Mouse (Mus musculus) myocyte (in vitro differentiated cells): ENCODE measurements around the gene P4htm. TPM values are rescaled to one million over a fixed set of nuclear protein-coding genes. Genes with fewer than 3 reads are reported as not detected.
"Not testable (repeated sequence)": the region's sequence is repeated elsewhere in the genome, so short reads cannot be mapped to it uniquely, and the experiment has no call there.

Experiments
- H3K27me3 ChIP-seq: one replicate; pipeline ENCODE4 v1.6.1; 2011; ENCODE audit not compliant: control insufficient read depth, insufficient read depth, insufficient read length
- H3K36me3 ChIP-seq: one replicate; pipeline ENCODE4 v1.6.1; 2011; ENCODE audit not compliant: control insufficient read depth, insufficient read depth
- H3K4me2 ChIP-seq: one replicate; pipeline ENCODE4 v1.6.1; 2011; ENCODE audit warnings: low read depth, control low read depth
- H3K4me3 ChIP-seq: one replicate; pipeline ENCODE4 v1.5.1; 2011; ENCODE audit warnings: mild to moderate bottlenecking, control low read depth, moderate library complexity
- H3K79me2 ChIP-seq: one replicate; pipeline ENCODE4 v1.6.1; 2011; ENCODE audit not compliant: control insufficient read depth, insufficient read depth
- H3ac ChIP-seq: one replicate; pipeline ENCODE4 v1.6.1; 2011; ENCODE audit not compliant: control insufficient read depth, insufficient read length
- CEBPB ChIP-seq: IDR thresholded peaks from 2 replicates; pipeline ENCODE4 v1.6.1; 2011; ENCODE audit warnings: mild to moderate bottlenecking, moderate library complexity; ENCODE audit not compliant: poor library complexity, insufficient read depth, severe bottlenecking
- E2F4 ChIP-seq: IDR thresholded peaks from one replicate; pipeline ENCODE4 v1.6.1; 2011; ENCODE audit warnings: mild to moderate bottlenecking, control low read depth, moderate library complexity; ENCODE audit not compliant: insufficient read depth
- MAX ChIP-seq: IDR thresholded peaks from one replicate; pipeline ENCODE4 v1.6.1; 2011; ENCODE audit warnings: low read depth, mild to moderate bottlenecking, control low read depth
- MYOD1 ChIP-seq, 3 experiments: IDR thresholded peaks; one replicate each; pipeline ENCODE4 v1.6.1; 2011; ENCODE audit warnings: control low read depth in 2 of 3, low read depth in 2 of 3, mild to moderate bottlenecking in 2 of 3, moderate library complexity in 1 of 3; ENCODE audit not compliant: insufficient read length in 2 of 3, control insufficient read depth in 1 of 3
- MYOG ChIP-seq, 3 experiments: IDR thresholded peaks; one replicate each; pipeline ENCODE4 v1.6.1; 2011; ENCODE audit warnings: control low read depth in 2 of 3, low read depth in 2 of 3, mild to moderate bottlenecking in 2 of 3; ENCODE audit not compliant: insufficient read length in 2 of 3, control insufficient read depth in 1 of 3, insufficient read depth in 1 of 3
- POLR2A ChIP-seq: IDR thresholded peaks from one replicate; pipeline ENCODE4 v1.6.1; 2011; ENCODE audit warnings: low read depth, mild to moderate bottlenecking, control low read depth, moderate library complexity; ENCODE audit not compliant: insufficient read length
- POLR2AphosphoS2 ChIP-seq: IDR thresholded peaks from one replicate; pipeline ENCODE4 v1.6.1; 2011; ENCODE audit warnings: low read depth, control low read depth; ENCODE audit not compliant: insufficient read length
- REST ChIP-seq: IDR thresholded peaks from one replicate; pipeline ENCODE4 v1.6.1; 2011; ENCODE audit warnings: mild to moderate bottlenecking, control low read depth, moderate library complexity; ENCODE audit not compliant: insufficient read depth, insufficient read length
- SRF ChIP-seq: IDR thresholded peaks from one replicate; pipeline ENCODE4 v1.6.1; 2011; ENCODE audit warnings: low read depth; ENCODE audit not compliant: control insufficient read depth, insufficient read length
- TCF12 ChIP-seq: IDR thresholded peaks from one replicate; pipeline ENCODE4 v1.6.1; 2011; ENCODE audit warnings: mild to moderate bottlenecking, control low read depth; ENCODE audit not compliant: poor library complexity, insufficient read depth, severe bottlenecking
- TCF3 ChIP-seq: IDR thresholded peaks from one replicate; pipeline ENCODE4 v1.6.1; 2011; ENCODE audit warnings: low read depth, control low read depth; ENCODE audit not compliant: insufficient read length
- USF1 ChIP-seq: IDR thresholded peaks from one replicate; pipeline ENCODE4 v1.6.1; 2011; ENCODE audit warnings: low read depth, mild to moderate bottlenecking, control low read depth, moderate library complexity
- polyA plus RNA-seq: library from polyadenylated mRNA; unstranded; fragments of >200 nt; fragmentation: generic; extraction: Trizol; gene quantifications from one replicate; pipeline ENCODE4 v1.2.1, GENCODE M21; 2012; ENCODE audit warnings: missing spikeins

Gene P4htm
- polyA plus RNA-seq, 1 experiment: 0.94 TPM

- Histone ChIP-seq H3K79me2 (no peaks in the 10 kb centered on the region), H3K27me3 (no peaks in the 10 kb centered on the region), H3K36me3 (peaks cover 83% of the 10 kb centered on the region), H3K4me3 (no peak overlapping the region), H3K4me2 (no peak overlapping the region), H3ac (no peak overlapping the region)
- TF ChIP-seq MYOD1 (IDR thresholded peaks at IDR 0.05; ENCODE audit: control insufficient read depth in 1 of 3, insufficient read length in 2 of 3, low read depth in 2 of 3) (no peak), POLR2A (no peak)
Measured at GRCm38 (mm10) chr9:108611488-108611887, 14.0 kb upstream of the P4htm start.

- H3K4me3 ChIP-seq: no peak overlapping the region
- TF ChIP-seq MYOD1 (IDR thresholded peaks at IDR 0.05; ENCODE audit: control insufficient read depth in 1 of 3, insufficient read length in 2 of 3, low read depth in 2 of 3) (no peak), SRF (no peak), MAX (no peak), CEBPB (no peak), USF1 (no peak), REST (no peak), MYOG (IDR thresholded peaks at IDR 0.05; ENCODE audit: control insufficient read depth in 1 of 3, insufficient read depth in 1 of 3, insufficient read length in 2 of 3, low read depth in 2 of 3) (no peak), POLR2AphosphoS2 (no peak), E2F4 (no peak), TCF12 (no peak), POLR2A (no peak), TCF3 (no peak)
- no peaks in the 10 kb centered on the region for H3K27me3 ChIP-seq
- H3K79me2 ChIP-seq: no peaks in the 10 kb centered on the region
- no peak overlapping the region for H3K4me2 ChIP-seq
- no peak overlapping the region for H3ac ChIP-seq
- peaks cover 84% of the 10 kb centered on the region for H3K36me3 ChIP-seq
Measured at GRCm38 (mm10) chr9:108608889-108609288, 11.4 kb upstream of the P4htm start.

- not testable (repeated sequence) for H3K79me2 ChIP-seq, H3K4me3 ChIP-seq, H3K4me2 ChIP-seq, H3ac ChIP-seq, H3K27me3 ChIP-seq
- H3K36me3 ChIP-seq: peaks cover 83% of the 10 kb centered on the region
Measured at GRCm38 (mm10) chr9:108607929-108608328, 10.5 kb upstream of the P4htm start.

GRCm38 (mm10) chr9:108601986-108602385 lies 4.5 kb upstream of the P4htm start:
- no peak for TF ChIP-seq REST
- TF ChIP-seq POLR2A: no peak
- no peak for TF ChIP-seq POLR2AphosphoS2
- TF ChIP-seq MAX: no peak
- no peak for TF ChIP-seq MYOD1 (IDR thresholded peaks at IDR 0.05; ENCODE audit: control insufficient read depth in 1 of 3, insufficient read length in 2 of 3, low read depth in 2 of 3)
- no peak for TF ChIP-seq TCF3
- no peak for TF ChIP-seq MYOG (IDR thresholded peaks at IDR 0.05; ENCODE audit: control insufficient read depth in 1 of 3, insufficient read depth in 1 of 3, insufficient read length in 2 of 3, low read depth in 2 of 3)
- TF ChIP-seq CEBPB: no peak
- TF ChIP-seq SRF: no peak
- no peak for TF ChIP-seq USF1
- no peak for TF ChIP-seq TCF12
- no peak for TF ChIP-seq E2F4
- Histone ChIP-seq H3ac (no peak overlapping the region), H3K4me3 (no peak overlapping the region), H3K79me2 (no peaks in the 10 kb centered on the region), H3K36me3 (peaks cover 40% of the 10 kb centered on the region), H3K4me2 (no peak overlapping the region), H3K27me3 (no peaks in the 10 kb centered on the region)

GRCm38 (mm10) chr9:108600011-108600410 lies 2.5 kb upstream of the P4htm start:
- H3ac ChIP-seq: no peak overlapping the region
- TF ChIP-seq TCF3 (no peak), POLR2A (no peak), MYOD1 (IDR thresholded peaks at IDR 0.05; ENCODE audit: control insufficient read depth in 1 of 3, insufficient read length in 2 of 3, low read depth in 2 of 3) (no peak), POLR2AphosphoS2 (no peak), MYOG (IDR thresholded peaks at IDR 0.05; ENCODE audit: control insufficient read depth in 1 of 3, insufficient read depth in 1 of 3, insufficient read length in 2 of 3, low read depth in 2 of 3) (no peak), MAX (no peak)
- no peak overlapping the region for H3K4me3 ChIP-seq
- H3K4me2 ChIP-seq: no peak overlapping the region
- no peaks in the 10 kb centered on the region for H3K27me3 ChIP-seq
- H3K36me3 ChIP-seq: peaks cover 24% of the 10 kb centered on the region
- H3K79me2 ChIP-seq: no peaks in the 10 kb centered on the region

- Histone ChIP-seq H3K4me2 (no peak overlapping the region), H3ac (no peak overlapping the region), H3K79me2 (no peaks in the 10 kb centered on the region), H3K27me3 (no peaks in the 10 kb centered on the region), H3K4me3 (no peak overlapping the region), H3K36me3 (peaks cover 18% of the 10 kb centered on the region)
- TF ChIP-seq POLR2AphosphoS2: no peak
- TF ChIP-seq MYOG (IDR thresholded peaks at IDR 0.05; ENCODE audit: control insufficient read depth in 1 of 3, insufficient read depth in 1 of 3, insufficient read length in 2 of 3, low read depth in 2 of 3): no peak
- TF ChIP-seq MYOD1 (IDR thresholded peaks at IDR 0.05; ENCODE audit: control insufficient read depth in 1 of 3, insufficient read length in 2 of 3, low read depth in 2 of 3): no peak
- TF ChIP-seq REST: no peak
- TF ChIP-seq TCF12: no peak
- TF ChIP-seq MAX: no peak
- TF ChIP-seq E2F4: no peak
- TF ChIP-seq POLR2A: no peak
- TF ChIP-seq CEBPB: no peak
- no peak for TF ChIP-seq TCF3
- no peak for TF ChIP-seq USF1
- no peak for TF ChIP-seq SRF
Measured at GRCm38 (mm10) chr9:108599021-108599566, 1.6 kb upstream of the P4htm start.
